Mouse (Mus musculus) cortical plate, adult 2 months (tissue): Measurements from ENCODE around the gene Trim14.

ENCODE experiments used
- CTCF ChIP-seq: fragments of 200-500 bp; IDR thresholded peaks from 2 replicates; pipeline ENCODE4 v1.5.1; 2011; ENCODE audit warnings: mild to moderate bottlenecking, control low read depth, low read length; ENCODE audit not compliant: insufficient read depth; ENCODE audit errors: extremely low read depth
- POLR2A ChIP-seq: fragments of 200-500 bp; IDR thresholded peaks from 2 replicates; pipeline ENCODE4 v1.6.1; 2011; ENCODE audit warnings: mild to moderate bottlenecking, low read length, control low read depth; ENCODE audit not compliant: insufficient read depth; ENCODE audit errors: extremely low read depth

- no peak for TF ChIP-seq CTCF
- 0 out of 2 replicates have a peak, but pooled peaks have one; percentile 17 for TF ChIP-seq POLR2A
Measured at GRCm38 (mm10) chr4:46489028-46489925, 46.7 kb downstream of the Trim14 start, which contains the start of gene Nans.
